Mouse (Mus musculus) testis, postnatal 10 days (tissue): ENCODE data around the gene Gars.
A peak's percentile ranks its signal among the peaks of the same experiment; 100 is the strongest.

Source experiments
- DNase-seq: peaks from one replicate; pipeline ENCODE4 v3.0.0; 2021; ENCODE audit warnings: low spot score

The Gars gene

GRCm38 (mm10) chr6:55098030-55098429, 60.2 kb downstream of the Gars start:
- DNase-seq, result peak; percentile 48

GRCm38 (mm10) chr6:55098603-55099002, 60.8 kb downstream of the Gars start:
- no peak for DNase-seq

GRCm38 (mm10) chr6:55108358-55108757, 70.6 kb downstream of the Gars start:
- DNase-seq, result peak; percentile 78

DNA sequence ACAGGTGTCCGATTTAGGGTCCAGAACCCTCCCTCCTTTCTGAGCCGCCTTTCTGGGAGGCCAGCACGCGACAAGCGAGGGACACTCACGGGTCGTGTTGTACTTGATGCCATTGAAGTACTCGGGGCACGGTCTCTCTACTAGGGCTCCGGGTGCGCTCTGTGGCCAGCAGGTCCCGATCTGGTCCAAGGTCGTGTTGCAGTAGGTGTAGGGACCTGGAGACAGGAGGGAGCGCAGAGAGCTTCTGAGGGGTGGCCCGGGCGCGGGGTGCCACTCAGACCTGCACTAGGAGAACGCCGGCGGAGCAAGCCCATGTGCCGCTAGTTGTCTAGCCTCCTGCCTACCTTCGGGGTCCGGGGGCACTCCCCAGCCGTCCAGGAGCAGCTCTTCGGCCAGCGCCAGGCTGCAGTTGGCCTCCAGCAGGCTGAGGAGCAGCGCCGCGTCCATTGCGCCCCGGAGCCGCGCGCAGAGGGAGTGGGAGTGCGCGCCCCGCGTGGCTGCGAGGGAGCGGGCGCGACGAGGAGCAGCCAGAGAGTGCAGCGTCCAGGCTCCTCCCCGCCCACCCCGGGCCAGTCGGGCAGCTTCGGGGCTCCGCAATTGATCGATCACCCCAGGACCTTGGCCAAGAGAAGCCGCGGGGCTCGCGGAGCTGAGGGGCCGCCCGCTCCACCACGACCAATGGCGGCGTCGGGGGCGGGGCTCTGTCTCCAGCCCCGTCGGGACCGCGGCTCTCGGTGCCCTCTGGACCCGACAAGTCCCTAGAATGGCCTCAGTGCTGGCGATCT, 79.7 kb downstream of the Gars start:
- DNase-seq, result peak; percentile 55

DNA sequence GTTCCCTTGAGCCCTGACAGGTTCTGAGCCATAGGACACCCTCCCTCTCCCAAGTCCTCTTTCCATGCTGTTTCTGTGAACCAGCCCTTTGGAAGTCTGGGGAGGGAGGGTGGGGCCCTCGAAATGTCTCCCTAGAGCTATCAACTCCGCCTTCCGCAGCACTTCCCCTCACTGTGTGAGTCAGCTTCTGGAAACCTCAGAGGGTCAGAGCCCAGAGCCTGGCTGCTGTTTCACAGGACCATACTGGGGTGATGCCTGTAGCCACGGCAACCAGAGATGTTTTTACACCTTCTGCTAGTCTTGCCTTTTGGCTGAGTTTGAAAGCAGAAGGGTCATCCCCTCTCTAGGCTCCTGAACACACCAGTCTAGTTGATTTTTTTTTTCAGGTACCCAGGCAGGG, 85.2 kb downstream of the Gars start:
- DNase-seq, result no peak

- DNase-seq, result no peak
These were observed 88.8 kb downstream of the Gars start for GRCm38 (mm10) chr6:55126576-55126975.

- DNase-seq, result no peak
These were observed 90.6 kb downstream of the Gars start for GRCm38 (mm10) chr6:55128391-55128790.
